Mouse (Mus musculus) neutrophil, adult 65 days (primary cell): ENCODE data around the gene Sft2d2. TPM values are rescaled to one million over a fixed set of nuclear protein-coding genes. Genes with fewer than 3 reads are reported as not detected.

Experiments
- total RNA-seq: library from RNA; stranded (reverse); gene quantifications from 2 replicates; pipeline ENCODE4 v1.2.4, GENCODE M21; 2023

Gene Sft2d2
- total RNA-seq: 48.4 and 58.3 TPM in 2 replicates

DNA sequence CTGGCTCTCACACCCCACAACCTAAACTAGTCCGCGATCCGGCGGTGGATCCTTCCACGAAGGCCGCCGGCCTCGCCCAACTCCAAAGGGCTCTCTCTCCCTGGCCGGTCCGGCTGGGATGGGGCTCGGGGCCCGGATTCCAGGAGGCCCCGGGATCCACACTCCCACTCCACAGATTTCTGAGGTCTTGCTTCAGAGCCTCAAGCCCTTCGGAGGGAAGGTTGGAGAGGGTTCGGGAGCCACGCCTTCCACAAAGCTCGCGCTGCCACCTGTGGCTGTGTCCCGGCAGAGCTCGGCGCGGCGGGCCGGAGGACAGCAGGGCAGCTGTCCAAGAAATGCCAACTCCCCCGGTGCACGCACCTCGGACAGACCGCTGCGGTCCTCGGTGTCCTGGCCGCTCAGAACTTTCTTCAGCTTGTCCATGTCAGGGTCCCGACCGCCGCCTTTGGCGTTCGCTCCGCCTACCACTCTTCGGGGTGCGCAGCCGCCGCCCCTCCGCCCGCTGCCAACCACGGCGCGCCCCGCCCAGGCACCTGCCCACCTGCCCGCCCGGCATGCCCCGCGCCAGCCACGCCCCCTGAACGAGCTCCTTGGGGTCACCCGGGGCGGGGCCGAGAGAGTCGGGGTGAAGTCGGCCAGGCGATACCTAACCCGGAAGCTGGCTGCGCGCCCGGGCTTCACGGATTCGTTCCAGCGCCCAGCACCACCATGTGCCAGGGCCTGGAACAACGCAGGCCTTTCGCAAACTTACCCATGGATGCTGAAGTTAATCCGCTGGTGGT lies at the start of gene Sft2d2:
Sft2d2 (minus strand) TSS at position 559 of the 782 bp plus-strand sequence.

DNA sequence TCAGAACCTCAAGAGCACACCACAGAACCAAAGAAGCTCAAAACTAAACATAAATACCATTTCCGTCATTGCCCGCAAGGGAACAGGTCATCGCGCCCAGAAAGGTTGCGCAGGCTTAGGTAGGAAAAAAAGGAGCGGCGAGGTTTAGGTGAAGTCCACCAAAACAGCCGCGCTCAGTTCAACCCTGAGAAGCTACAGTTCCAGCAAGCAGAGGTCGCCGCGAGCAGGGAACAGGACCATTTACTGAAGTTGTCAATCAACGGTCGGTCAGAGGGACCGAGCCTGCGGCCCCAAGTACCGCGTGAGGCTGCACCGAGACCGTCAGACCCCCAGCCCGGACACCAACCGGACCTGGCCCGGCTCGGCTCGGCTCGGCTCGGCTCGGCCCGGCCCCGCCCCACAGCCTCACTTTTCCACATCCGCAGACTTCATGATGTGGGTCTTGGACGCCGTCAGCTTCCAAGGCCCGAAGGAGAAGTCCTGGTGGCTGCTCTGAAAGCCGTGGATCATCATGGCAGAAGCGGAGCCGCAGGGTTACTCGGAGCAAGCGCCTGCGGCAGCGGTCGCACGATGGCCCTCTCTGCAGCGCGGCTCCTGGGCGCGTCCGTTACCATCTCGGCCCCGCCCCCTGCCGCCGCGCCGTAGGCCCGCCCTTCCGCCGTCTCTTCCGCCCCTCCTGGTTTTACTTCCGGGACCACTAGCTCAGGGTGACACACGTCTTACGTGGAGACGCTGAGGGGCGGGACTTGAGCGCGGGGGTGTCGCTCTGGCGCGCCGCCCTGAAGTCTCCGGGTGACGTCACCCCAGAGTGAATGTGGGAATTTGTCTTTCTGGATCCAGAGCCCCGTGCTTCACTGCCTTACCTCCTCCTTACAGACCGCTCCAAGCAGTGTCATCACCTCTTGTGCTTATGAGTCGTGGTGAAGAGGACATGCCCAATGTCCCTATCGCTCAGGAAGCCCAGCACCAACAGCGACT lies 42.4 kb upstream of the Sft2d2 start, which contains the start of gene Tiprl:
Tiprl (minus strand) TSS at position 676 of the 978 bp plus-strand sequence.

DNA sequence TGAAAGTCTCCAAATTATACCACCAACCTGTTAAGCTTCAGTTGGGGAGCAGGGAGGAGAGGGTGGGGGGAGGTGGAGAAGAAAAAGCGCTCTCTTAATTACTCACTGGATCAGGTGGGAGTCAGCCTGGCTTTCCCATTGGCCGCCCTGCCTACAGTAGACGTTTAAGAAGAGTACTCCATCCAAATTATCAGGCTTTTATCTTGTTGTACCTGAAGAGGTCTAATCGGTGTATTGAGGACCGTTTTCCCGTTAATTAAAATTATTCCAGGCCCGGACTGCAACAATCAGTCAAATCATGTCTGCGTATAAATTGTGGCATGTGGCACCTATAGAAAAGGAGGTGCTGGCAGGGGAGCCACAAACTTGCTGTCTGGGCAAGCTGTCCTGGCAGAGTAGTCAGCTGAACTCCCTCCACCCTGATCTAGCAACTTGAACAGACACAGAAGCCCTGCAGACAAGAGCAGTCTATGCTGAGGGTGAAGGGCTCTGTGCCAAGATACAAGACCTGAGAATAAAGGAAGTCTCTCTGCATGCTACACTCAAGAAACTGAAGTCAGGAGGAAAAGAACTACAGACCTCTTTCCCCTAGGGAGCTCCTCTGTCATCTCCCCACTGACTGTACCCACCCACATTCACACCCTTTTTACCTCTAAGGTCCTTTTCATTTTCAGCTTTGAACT lies 33.4 kb downstream of the Sft2d2 start, which contains the start of gene Tbx19:
Tbx19 (minus strand) TSS at position 51 of the 683 bp plus-strand sequence.

Other genes starting within 250 kb of the Sft2d2 start
- 0.51 and 0.64 TPM in 2 replicates for gene Tbx19, start 33.7 kb downstream of the Sft2d2 start, total RNA-seq
- 38.7 and 45.0 TPM in 2 replicates for gene Tiprl, start 42.6 kb upstream of the Sft2d2 start, total RNA-seq
- not detected in 2 replicates for gene Gpr161, start 101.4 kb upstream of the Sft2d2 start, total RNA-seq